Mouse (Mus musculus): ENCODE results near the gene Prickle1. TPM values are rescaled to one million over a fixed set of nuclear protein-coding genes. Genes with fewer than 3 reads are reported as not detected.

Prickle1 gene
- polyA plus RNA-seq (2014; fragmentation: Illumina TruSeq; extraction: RNeasy Lipid Tissue Mini Kit (QIAGEN cat#74804); ENCODE audit: low replicate concordance), result 2.3 TPM

GRCm38 (mm10) chr15:93595746-93596145, at the start of gene Prickle1:
Prickle1 (minus strand) TSS chr15:93595891.

Other genes starting within 250 kb of the Prickle1 start
- gene Zcrb1, start 197.6 kb downstream of the Prickle1 start, polyA plus RNA-seq (2014; fragmentation: Illumina TruSeq; extraction: RNeasy Lipid Tissue Mini Kit (QIAGEN cat#74804); ENCODE audit: low replicate concordance), result 261 TPM
- 22.6 TPM for gene Pphln1, start 197.5 kb downstream of the Prickle1 start, polyA plus RNA-seq (2014; fragmentation: Illumina TruSeq; extraction: RNeasy Lipid Tissue Mini Kit (QIAGEN cat#74804); ENCODE audit: low replicate concordance)